Mouse (Mus musculus) embryonic facial prominence, embryonic 11.5 days (tissue): Measurements from ENCODE around the gene Ankrd34a. TPM values are rescaled to one million over a fixed set of nuclear protein-coding genes. Genes with fewer than 3 reads are reported as not detected.

ENCODE experiments used
- polyA plus RNA-seq: library from polyadenylated mRNA; unstranded; fragments of >200 nt; fragmentation: Nextera tagmentation; extraction: Ambion mirVana; gene quantifications from 2 replicates; pipeline ENCODE4 v1.2.1, GENCODE M21; 2014

The Ankrd34a gene
- polyA plus RNA-seq, 1 experiment from 2014 or later = 0.90 TPM

Other genes starting within 250 kb of the Ankrd34a start
- gene BC107364, start 144.3 kb upstream of the Ankrd34a start, polyA plus RNA-seq = not detected in 2 replicates
- 1.2 and 1.5 TPM in 2 replicates for gene Hfe2, start 71.5 kb upstream of the Ankrd34a start, polyA plus RNA-seq
- gene Txnip, start 38.7 kb upstream of the Ankrd34a start, polyA plus RNA-seq = 62.3 and 63.6 TPM in 2 replicates
- gene Gm16253, start 19.7 kb upstream of the Ankrd34a start, polyA plus RNA-seq = not detected in 2 replicates
- gene Polr3gl, start 2.5 kb upstream of the Ankrd34a start, polyA plus RNA-seq = 13.2 and 14.2 TPM in 2 replicates
- 6.5 and 7.0 TPM in 2 replicates for gene Lix1l, start 4.5 kb downstream of the Ankrd34a start, polyA plus RNA-seq
- gene Rbm8a, start 33.3 kb downstream of the Ankrd34a start, polyA plus RNA-seq = 195 and 196 TPM in 2 replicates
- gene Pex11b, start 38.7 kb downstream of the Ankrd34a start, polyA plus RNA-seq = 54.7 and 62.3 TPM in 2 replicates
- not detected in 2 replicates for gene Gm42957, start 38.8 kb downstream of the Ankrd34a start, polyA plus RNA-seq
- 0.59 and 0.77 TPM in 2 replicates for gene Itga10, start 48.9 kb downstream of the Ankrd34a start, polyA plus RNA-seq
- 0.14 and 0.45 TPM in 2 replicates for gene Ankrd35, start 73.5 kb downstream of the Ankrd34a start, polyA plus RNA-seq
- 33.8 and 35.5 TPM in 2 replicates for gene Pias3, start 99.7 kb downstream of the Ankrd34a start, polyA plus RNA-seq
- 12.0 and 13.5 TPM in 2 replicates for gene Nudt17, start 111.9 kb downstream of the Ankrd34a start, polyA plus RNA-seq
- gene Polr3c, start 131.0 kb downstream of the Ankrd34a start, polyA plus RNA-seq = 35.9 and 37.3 TPM in 2 replicates
- 82.3 and 85.1 TPM in 2 replicates for gene Rnf115, start 131.0 kb downstream of the Ankrd34a start, polyA plus RNA-seq
- gene Pdzk1, start 232.6 kb downstream of the Ankrd34a start, polyA plus RNA-seq = not detected in 2 replicates
- gene Cd160, start 232.7 kb downstream of the Ankrd34a start, polyA plus RNA-seq = 0.22 TPM in 1 of 2 replicates, not detected in the other